Mouse (Mus musculus) embryonic stem cell, embryonic (primary cell): ENCODE results near the gene Slc9a3r1.

Experiments used
- CTCF ChIA-PET, 4 experiments: fragments of 300-600 bp in 2 of 4; fragments of 350-600 bp in 2 of 4; sonication (Branson Sonifier 250); formaldehyde crosslinking; loops; one replicate each; lab custom pipeline; 2022; ENCODE audit warnings: inconsistent platforms in 2 of 4; lab: Charles Lee
- POLR2A ChIA-PET, 4 experiments: fragments of 300-600 bp in 2 of 4; fragments of 350-600 bp in 2 of 4; sonication (Branson Sonifier 250); formaldehyde crosslinking; loops; one replicate each; lab custom pipeline; 2022; ENCODE audit warnings: antibody characterized with exemption in 4 of 4, inconsistent platforms in 1 of 4; lab: Charles Lee

The Slc9a3r1 gene

DNA sequence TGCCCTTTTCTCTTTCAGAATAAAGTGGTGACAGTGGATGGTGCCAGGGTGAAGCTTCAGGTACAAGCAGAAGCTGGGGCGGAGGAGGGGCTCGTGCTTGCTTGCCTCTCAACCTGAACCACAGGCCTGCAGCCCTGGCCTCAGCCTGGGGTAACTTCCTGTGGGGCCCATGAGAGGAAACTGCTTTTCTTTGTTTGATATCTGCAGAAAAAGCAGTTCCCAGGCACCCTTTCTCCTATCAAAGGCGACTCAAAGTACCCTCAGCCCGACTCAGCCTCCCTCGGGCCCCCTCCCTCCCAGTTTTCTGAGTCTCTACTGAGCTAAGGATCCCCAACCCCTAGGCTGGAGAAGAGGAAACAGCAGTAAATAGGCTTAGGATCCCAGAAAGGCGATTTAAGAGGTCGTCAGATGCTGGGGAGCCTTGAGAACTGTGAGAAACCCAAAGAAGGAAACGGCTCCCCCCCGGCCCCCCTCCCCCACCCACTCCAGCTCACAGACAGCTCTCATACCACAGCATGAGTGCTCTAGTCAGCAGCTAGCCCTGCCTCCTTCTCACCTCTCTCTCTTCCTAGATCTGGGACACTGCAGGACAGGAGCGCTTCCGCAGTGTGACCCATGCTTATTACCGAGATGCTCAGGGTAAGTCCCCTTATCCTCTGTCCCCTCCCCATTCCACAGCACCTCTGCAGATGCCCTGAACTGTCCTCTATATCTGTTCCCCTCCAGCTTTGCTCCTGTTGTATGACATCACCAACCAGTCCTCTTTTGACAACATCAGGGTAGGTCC, 5.0 kb upstream of the Slc9a3r1 start:
- POLR2A ChIA-PET: no interaction called here
- CTCF ChIA-PET: interaction anchor here in 2 of 4 experiments (0.6 to 6.2 kb wide), 3 partner anchors 44 to 196 kb away, joined by 3 to 50 read pairs (median 8); no protein-coding TSS in a partner anchor

DNA sequence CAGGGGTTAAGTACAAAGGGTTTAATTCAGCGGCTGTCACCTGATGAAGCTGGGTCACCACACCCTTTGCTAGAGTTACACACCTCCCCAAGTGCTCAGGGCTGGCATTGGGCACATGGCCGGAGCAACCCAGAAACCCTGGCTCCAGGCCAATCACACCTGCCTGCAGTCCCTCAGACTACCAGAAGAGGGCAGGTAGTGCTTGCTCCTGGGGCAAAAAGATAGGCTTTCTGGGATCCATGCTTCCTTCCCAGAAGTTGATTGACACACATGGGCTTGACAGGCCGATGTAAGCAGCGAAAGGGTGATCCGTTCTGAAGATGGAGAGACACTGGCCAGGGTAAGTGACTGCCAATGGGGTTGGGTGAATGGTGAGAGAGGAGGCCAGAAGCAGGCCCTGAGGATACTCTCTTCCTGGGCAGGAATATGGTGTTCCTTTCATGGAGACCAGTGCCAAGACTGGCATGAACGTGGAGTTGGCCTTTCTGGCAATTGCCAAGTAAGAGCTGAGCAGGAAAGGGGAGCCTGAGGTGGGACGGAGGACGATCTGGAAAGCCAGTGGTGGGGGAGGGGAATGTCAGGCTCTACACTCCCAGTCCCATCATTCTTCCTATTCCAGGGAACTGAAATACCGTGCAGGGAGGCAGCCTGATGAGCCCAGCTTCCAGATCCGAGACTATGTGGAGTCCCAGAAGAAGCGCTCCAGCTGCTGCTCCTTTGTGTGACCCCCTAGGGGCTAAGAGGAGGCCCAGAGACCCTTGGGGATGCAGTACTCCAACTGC, 2.9 kb upstream of the Slc9a3r1 start:
- POLR2A ChIA-PET: interaction anchor here (0.6 to 5.2 kb wide), 15 partner anchors 9 to 706 kb away, joined by 3 to 67 read pairs (median 5); partner anchors contain the start of genes Fdxr (in 2 of the 4), Grin2c (in 1 of the 4), Nat9 (in 1 of the 4) and Tmem104 (in 1 of the 4)
- CTCF ChIA-PET: interaction anchor here (0.5 to 6.2 kb wide), 56 partner anchors 7 to 294 kb away, joined by 3 to 51 read pairs (median 4); partner anchors contain the start of genes Rab37 (in 2 of the 4), Fads6 (in 1 of the 4) and Ush1g (in 1 of the 4)

DNA sequence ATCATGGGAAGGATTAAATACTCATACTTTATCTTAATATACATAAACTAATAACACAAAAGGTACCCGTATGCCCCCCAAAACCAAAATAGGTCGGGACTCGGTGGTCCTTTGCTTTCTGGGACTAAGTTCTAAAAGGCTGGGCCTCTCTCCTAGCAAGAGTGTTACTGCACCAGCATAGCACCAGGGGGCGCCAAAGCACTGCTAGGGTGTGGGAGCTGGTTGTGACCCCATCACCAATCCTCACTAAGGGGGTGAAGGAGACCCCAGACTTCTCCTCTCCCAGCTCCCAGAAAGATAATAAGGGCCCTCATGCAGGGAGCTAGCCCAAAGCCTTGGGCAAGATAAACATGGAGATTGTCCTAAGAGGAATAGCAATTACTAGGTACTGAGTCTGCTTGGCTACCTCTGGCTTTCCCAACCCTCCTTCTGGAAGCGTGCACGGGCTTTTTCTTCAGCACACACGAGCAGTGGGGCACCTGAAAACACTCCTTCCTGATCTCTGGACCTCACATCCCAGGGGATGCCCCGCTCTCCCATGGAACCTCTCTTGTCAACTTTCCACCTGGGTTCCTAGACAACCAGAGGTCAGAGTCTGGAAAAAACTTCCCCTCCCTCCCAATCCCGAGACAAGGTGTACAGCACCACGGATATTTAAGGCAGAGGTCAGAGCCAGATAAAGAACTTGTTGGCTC, 2.1 kb upstream of the Slc9a3r1 start:
- CTCF ChIA-PET: interaction anchor here (0.5 to 6.2 kb wide), 53 partner anchors 8 to 249 kb away, joined by 3 to 51 read pairs (median 4); partner anchors contain the start of genes Rab37 (in 2 of the 4), Fads6 (in 1 of the 4), Grin2c (in 1 of the 4) and Ush1g (in 1 of the 4)
- POLR2A ChIA-PET: interaction anchor here in 3 of 4 experiments (0.8 to 5.2 kb wide), 12 partner anchors 8 to 126 kb away, joined by 3 to 67 read pairs (median 5); partner anchors contain the start of genes Fdxr (in 2 of the 3), Grin2c (in 1 of the 3), Nat9 (in 1 of the 3) and Tmem104 (in 1 of the 3)

- POLR2A ChIA-PET: interaction anchor here in 3 of 4 experiments (0.5 to 5.2 kb wide), 15 partner anchors 8 to 1800 kb away, joined by 3 to 67 read pairs (median 7); partner anchors contain the start of genes Grin2c (in 2 of the 3), Nat9 (in 2 of the 3), Tmem104 (in 2 of the 3) and Fdxr (in 1 of the 3)
- CTCF ChIA-PET: interaction anchor here (0.5 to 6.2 kb wide), 58 partner anchors 8 to 250 kb away, joined by 3 to 51 read pairs (median 4); partner anchors contain the start of genes Grin2c (in 2 of the 4), Fads6 (in 1 of the 4), Nat9 (in 1 of the 4) and Rab37 (in 1 of the 4)
Observed at GRCm38 (mm10) chr11:115161578-115162204, 1.4 kb upstream of the Slc9a3r1 start.

DNA sequence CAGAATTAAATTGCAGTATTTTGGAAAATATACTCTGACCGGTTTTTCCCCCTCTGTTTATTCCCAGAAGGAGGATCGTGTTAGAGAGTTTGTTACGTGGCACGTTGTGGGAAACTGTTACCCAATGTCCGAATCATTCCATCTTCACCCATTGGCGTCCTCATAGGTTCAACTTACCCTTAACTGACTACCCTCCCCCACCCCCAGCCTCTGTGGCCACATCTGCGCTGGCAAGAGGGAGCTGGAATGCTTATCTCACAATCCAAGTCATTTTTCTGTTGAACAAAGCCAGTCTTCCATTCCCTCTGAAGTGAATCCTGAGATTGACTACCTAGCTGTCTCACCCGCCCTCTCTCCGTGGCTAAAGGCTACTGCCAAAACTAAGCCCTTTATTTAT, 938 bp upstream of the Slc9a3r1 start:
- ChIA-PET CTCF (interaction anchor here (0.6 to 6.2 kb wide), 25 partner anchors 8 to 250 kb away, joined by 3 to 51 read pairs (median 5); partner anchors contain the start of genes Grin2c (in 2 of the 4), Nat9 (in 1 of the 4), Rab37 (in 1 of the 4) and Tmem104 (in 1 of the 4)), POLR2A (interaction anchor here (0.5 to 5.2 kb wide), 30 partner anchors 8 to 1800 kb away, joined by 3 to 67 read pairs (median 10); partner anchors contain the start of genes Fdxr (in 3 of the 4), Grin2c (in 2 of the 4), Nat9 (in 2 of the 4) and Tmem104 (in 2 of the 4))

GRCm38 (mm10) chr11:115163568-115164150, 518 bp downstream of the Slc9a3r1 start:
- ChIA-PET CTCF (interaction anchor here (0.5 to 6.2 kb wide), 55 partner anchors 10 to 650 kb away, joined by 3 to 51 read pairs (median 4); partner anchors contain the start of genes Fdxr (in 2 of the 4), Grin2c (in 2 of the 4), Caskin2 (in 1 of the 4) and Fads6 (in 1 of the 4)), POLR2A (interaction anchor here (0.6 to 5.2 kb wide), 88 partner anchors 9 to 675 kb away, joined by 3 to 67 read pairs (median 4); partner anchors contain the start of genes Fdxr (in 4 of the 4), Nat9 (in 3 of the 4), Tmem104 (in 3 of the 4) and Fads6 (in 2 of the 4))

DNA sequence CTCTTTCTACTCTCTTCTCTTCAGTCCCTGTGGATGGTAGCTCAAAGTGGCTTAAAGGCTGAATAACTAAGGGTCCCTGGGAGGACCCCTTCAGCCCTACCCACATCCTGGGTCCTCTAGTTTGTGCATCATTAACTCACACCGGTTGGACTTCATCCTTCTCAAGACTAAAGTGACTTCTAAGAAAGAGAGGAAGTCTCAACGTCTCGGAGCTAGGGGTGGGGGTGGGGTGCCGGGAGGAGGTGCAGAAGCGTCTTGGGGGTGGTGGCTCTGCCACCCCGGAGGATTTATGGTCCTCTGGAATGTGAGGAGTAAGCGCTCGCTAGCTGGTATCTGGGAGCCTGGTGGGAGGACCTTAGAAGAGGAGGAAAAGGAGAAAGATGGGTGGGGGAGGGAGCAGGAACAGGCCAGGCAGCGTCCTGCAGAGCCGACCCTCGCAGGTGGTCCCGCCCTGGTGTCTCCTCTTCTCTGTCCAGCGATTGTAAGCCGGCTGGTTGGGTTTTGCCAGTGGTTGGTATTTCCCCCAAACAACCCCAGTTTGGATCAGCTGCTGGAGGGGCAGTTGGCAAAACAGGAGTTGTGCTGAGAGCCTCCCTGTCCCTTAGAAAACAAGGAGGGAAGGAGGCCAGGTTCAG, 1.3 kb downstream of the Slc9a3r1 start:
- POLR2A ChIA-PET: interaction anchor here (0.6 to 5.2 kb wide), 53 partner anchors 8 to 448 kb away, joined by 3 to 67 read pairs (median 6); partner anchors contain the start of genes Fads6 (in 2 of the 4), Fdxr (in 2 of the 4), Grin2c (in 2 of the 4) and Nat9 (in 2 of the 4)
- CTCF ChIA-PET: interaction anchor here (0.5 to 4.8 kb wide), 22 partner anchors 9 to 448 kb away, joined by 3 to 51 read pairs (median 5); partner anchors contain the start of genes Grin2c (in 1 of the 4), Mif4gd (in 1 of the 4), Nat9 (in 1 of the 4) and Nt5c (in 1 of the 4)

- CTCF ChIA-PET: interaction anchor here in 1 of 4 experiments (0.6 to 4.8 kb wide), 5 partner anchors 12 to 190 kb away, joined by 3 to 51 read pairs (median 11); partner anchors contain the start of genes Nat9 and Tmem104
- POLR2A ChIA-PET: interaction anchor here (1.3 to 5.2 kb wide), 19 partner anchors 8 to 349 kb away, joined by 3 to 67 read pairs (median 10); partner anchors contain the start of genes Nat9 (in 2 of the 4), Tmem104 (in 2 of the 4), Fads6 (in 1 of the 4) and Jpt1 (in 1 of the 4)
Observed at GRCm38 (mm10) chr11:115164976-115165374, 1.8 kb downstream of the Slc9a3r1 start.

- POLR2A ChIA-PET: interaction anchor here in 3 of 4 experiments (0.6 to 2.7 kb wide), 12 partner anchors 8 to 118 kb away, joined by 3 to 10 read pairs (median 4); partner anchors contain the start of genes Fdxr (in 1 of the 3), Nat9 (in 1 of the 3) and Tmem104 (in 1 of the 3)
- CTCF ChIA-PET: interaction anchor here in 2 of 4 experiments (0.6 to 1.4 kb wide), 3 partner anchors 15 to 36 kb away, joined by 5 to 6 read pairs (median 5); no protein-coding TSS in a partner anchor
Observed at GRCm38 (mm10) chr11:115166776-115167175, 3.6 kb downstream of the Slc9a3r1 start.

- ChIA-PET POLR2A (interaction anchor here (0.6 to 2.7 kb wide), 13 partner anchors 8 to 267 kb away, joined by 3 to 10 read pairs (median 4); partner anchors contain the start of genes Fdxr (in 1 of the 4), Nat9 (in 1 of the 4) and Tmem104 (in 1 of the 4)), CTCF (interaction anchor here in 3 of 4 experiments (0.6 to 1.8 kb wide), 6 partner anchors 14 to 87 kb away, joined by 3 to 6 read pairs (median 5); no protein-coding TSS in a partner anchor)
Observed at GRCm38 (mm10) chr11:115167631-115168249, 4.6 kb downstream of the Slc9a3r1 start.

- POLR2A ChIA-PET: interaction anchor here in 1 of 4 experiments (0.6 to 0.9 kb wide), 2 partner anchors 9 to 236 kb away, joined by 3 read pairs; no protein-coding TSS in a partner anchor
Observed at GRCm38 (mm10) chr11:115169430-115169829, 6.3 kb downstream of the Slc9a3r1 start.

GRCm38 (mm10) chr11:115171125-115171524, 8.0 kb downstream of the Slc9a3r1 start:
- ChIA-PET CTCF (no interaction called here), POLR2A (interaction anchor here in 3 of 4 experiments (0.5 to 5.7 kb wide), 8 partner anchors 9 to 480 kb away, joined by 3 to 49 read pairs (median 4); partner anchors contain the start of genes Fdxr (in 1 of the 3), Slc9a3r1 (in 1 of the 3) and Tmem104 (in 1 of the 3))

More at GRCm38 (mm10) chr11:115169430-115169829, 6.3 kb downstream of the Slc9a3r1 start:
- CTCF ChIA-PET: interaction anchor here in 1 of 4 experiments (1.7 kb wide), 1 partner anchor 88 kb away, joined by 4 read pairs; no protein-coding TSS in a partner anchor

- CTCF ChIA-PET: interaction anchor here (0.7 to 2.3 kb wide), 12 partner anchors 10 to 92 kb away, joined by 3 to 18 read pairs (median 4); partner anchors contain the start of gene Slc9a3r1 (in 1 of the 4)
- POLR2A ChIA-PET: interaction anchor here (0.7 to 5.7 kb wide), 19 partner anchors 9 to 341 kb away, joined by 3 to 67 read pairs (median 5); partner anchors contain the start of genes Fdxr (in 3 of the 4), Slc9a3r1 (in 3 of the 4), Jpt1 (in 1 of the 4) and Nat9 (in 1 of the 4)
Observed at GRCm38 (mm10) chr11:115172825-115173287, 9.7 kb downstream of the Slc9a3r1 start.
